Mouse (Mus musculus) liver, embryonic 14.5 days (tissue): ENCODE data around the gene Mlf2.

ENCODE experiments used
- CTCF ChIP-seq: IDR thresholded peaks from 2 replicates; pipeline ENCODE4 v1.5.1; 2016; ENCODE audit warnings: antibody characterized with exemption, low read depth, control low read depth
- EP300 ChIP-seq: IDR thresholded peaks from 2 replicates; pipeline ENCODE4 v1.6.1; 2016; ENCODE audit warnings: antibody characterized with exemption, low read depth

DNA sequence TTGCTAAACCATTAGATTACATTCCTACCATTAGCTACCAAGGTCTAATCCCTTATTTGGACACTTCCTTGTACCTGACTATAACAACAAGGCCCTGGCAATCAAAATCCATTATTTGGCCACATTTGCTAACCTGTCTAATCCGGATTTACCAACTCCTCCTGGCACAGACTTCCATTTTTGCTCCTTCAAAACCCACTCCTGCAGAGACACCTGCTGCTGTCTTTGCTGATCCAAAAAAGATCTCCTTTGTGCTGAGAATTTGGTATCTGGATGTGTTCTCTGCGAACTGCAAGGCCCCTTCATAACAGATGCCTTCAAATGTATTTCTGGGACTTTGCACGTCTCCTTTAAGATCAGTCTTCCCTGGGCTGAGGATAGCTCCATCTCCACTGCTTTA, 12.3 kb downstream of the Mlf2 start:
- TF ChIP-seq CTCF (no peak), EP300 (no peak)
